Mouse (Mus musculus) frontal cortex, postnatal 10 days (tissue): ENCODE measurements around the gene Lhfpl3.
"Not testable (repeated sequence)": the region's sequence is repeated elsewhere in the genome, so short reads cannot be mapped to it uniquely, and the experiment has no call there.

ENCODE experiments used
- DNase-seq, 2 experiments: peaks; one replicate each; pipeline ENCODE4 v3.0.0; 2022; ENCODE audit warnings: low spot score in 2 of 2, mixed read lengths in 1 of 2

Lhfpl3 gene

GRCm38 (mm10) chr5:22745885-22746532 is at the start of gene Lhfpl3:
Lhfpl3 (plus strand) TSS chr5:22746059.
- DNase-seq = peak; percentile 27 to 54

DNA sequence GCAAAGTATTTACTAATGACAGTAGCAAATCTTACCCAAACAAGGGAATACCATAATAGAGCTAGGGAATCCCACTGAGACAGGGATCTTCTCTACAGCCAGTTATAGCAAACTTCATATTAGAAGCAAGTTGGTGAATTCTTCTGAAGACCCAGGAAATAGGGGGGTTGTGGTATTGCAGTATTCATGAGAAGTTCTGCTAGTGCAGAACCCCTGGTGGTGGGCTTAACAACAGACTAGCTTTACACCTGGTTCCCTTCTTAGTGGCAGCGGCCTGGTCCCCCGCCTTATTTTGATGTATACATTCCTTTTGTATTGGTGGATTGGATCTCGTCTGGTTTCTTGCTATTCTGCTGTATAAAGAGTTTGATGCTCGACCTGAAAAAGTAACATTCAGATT is 39.6 kb upstream of the Lhfpl3 start:
- DNase-seq = not testable (repeated sequence)

DNA sequence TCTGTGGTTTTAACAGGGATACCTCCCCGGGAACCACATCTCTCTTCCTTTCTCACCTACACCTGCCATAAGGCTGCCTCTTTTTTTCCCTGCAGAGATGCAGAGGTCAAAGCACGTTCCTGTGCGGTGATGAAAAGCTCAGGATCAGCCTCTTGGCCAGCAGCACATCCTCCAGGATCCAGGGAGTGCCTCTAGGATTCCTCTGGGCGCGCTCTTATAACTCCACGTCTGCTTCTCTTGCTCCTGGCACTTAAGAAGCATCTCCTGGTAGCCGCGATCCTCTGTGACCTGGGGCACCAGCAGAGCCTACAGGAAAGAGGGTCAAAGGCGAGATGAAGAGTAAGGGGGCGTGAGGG is 352 bp upstream of the Lhfpl3 start:
- no peak for DNase-seq

DNA sequence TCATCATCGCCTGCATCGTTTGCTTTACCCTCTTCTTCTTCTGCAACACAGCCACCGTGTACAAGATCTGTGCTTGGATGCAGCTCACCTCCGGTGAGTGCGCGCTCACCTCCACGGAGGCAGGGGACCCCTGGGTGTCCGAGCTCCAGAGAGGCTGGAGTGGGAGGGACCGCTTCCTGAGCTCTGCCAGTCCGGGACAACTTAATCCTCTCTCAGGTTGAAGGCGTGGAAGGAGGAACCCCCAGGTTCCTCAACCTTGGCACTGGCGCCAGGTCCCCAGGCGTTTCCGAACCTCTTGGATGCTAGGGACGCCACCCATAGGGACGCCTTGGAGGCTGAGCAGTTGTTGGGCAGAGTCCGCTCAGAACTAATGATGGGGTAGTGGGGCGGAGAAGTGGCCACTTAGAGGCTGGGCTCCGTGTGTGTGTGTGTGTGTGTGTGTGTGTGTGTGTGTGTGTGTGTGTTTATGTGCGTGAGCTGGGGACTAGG is 718 bp downstream of the Lhfpl3 start:
- peak; percentile 8 to 11 for DNase-seq

- no peak for DNase-seq
These were observed 1.4 kb downstream of the Lhfpl3 start for GRCm38 (mm10) chr5:22747305-22747704.

DNA sequence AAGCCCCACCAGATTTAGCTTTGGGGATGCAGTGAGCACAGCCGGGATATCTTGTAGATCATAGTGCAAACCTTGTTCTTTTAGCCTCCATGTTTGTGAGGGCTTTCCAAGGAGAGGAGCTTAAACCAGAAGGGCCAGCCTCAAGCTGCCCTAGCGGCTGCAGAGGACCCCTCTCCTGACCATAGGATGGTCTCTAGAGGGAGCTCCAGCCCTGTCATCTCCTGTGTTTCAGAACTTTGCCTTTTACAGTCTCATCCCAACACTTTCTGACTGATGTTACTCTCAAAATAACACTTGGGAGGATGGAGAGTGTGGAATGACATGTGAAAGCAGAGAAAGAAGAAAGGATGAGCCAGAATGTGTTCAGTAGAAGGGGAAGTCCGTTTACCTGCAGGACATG is 11.4 kb downstream of the Lhfpl3 start:
- DNase-seq = no peak

- no peak for DNase-seq
These were observed 24.9 kb downstream of the Lhfpl3 start for GRCm38 (mm10) chr5:22770726-22771125.

- DNase-seq = no peak
These were observed 49.5 kb downstream of the Lhfpl3 start for GRCm38 (mm10) chr5:22795361-22795760.

- peak in 1 of 2 experiments; percentile 18 for DNase-seq
These were observed 67.6 kb downstream of the Lhfpl3 start for GRCm38 (mm10) chr5:22813426-22813825.

GRCm38 (mm10) chr5:22829822-22830450 is 84.1 kb downstream of the Lhfpl3 start:
- DNase-seq = no peak

- DNase-seq = no peak
These were observed 105.7 kb downstream of the Lhfpl3 start for GRCm38 (mm10) chr5:22851572-22851971.

DNA sequence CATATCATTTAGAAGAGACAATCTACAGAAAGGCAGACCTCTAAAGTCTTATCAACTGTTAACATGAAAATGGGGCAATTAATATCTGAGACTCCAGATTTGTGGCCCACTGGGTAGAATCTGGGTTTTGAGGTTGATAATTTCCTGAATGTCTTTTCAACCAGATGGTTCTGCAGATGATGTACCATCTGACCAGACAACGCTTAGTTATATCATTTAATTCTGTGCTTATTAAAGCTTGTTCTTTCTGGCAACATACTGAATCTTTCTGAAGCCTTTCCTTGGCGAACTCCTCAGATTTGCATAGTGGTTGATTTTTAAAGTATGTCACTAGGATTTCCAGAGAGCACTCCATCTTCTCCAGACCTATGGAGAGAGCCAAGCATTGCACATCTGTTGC is 107.6 kb downstream of the Lhfpl3 start:
- no peak for DNase-seq

DNA sequence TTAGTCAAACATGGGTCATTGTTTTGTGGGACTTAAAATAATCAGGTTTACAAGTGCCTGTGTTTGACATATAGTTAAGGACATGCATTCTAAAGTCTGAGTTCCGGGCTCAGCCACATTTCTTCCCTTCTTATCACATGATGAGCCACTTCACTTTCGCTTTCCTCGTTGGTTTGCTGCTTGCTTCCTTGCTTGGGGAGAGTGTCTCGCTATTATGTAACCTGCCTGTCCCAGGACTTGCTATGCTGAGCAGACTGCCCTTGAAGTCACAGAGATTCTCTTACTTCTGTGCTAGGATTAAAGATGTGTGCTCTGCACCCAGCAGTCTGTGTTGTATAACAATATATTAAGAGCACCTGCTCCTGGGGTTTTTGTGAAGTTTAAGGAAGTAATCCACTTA is 110.6 kb downstream of the Lhfpl3 start:
- no peak for DNase-seq

DNA sequence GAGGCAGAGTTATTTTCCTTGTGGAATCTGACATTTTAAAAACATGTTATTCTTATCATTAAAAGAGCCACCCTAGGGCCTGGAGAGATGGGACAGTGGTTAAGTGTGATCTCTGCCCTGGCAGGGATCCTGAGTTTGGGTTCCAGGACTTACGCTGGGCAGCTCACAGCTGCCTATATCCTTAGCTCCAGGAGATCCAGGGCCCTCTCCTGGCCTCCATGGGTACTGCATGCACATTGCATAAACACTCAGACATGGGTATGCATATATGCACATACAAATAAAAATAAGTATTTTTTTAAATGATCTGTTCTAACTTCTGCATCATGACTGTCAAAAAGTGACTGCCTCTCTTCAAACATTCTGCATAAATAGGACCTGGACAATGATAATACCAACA is 115.5 kb downstream of the Lhfpl3 start:
- DNase-seq = no peak

- no peak for DNase-seq
These were observed 123.2 kb downstream of the Lhfpl3 start for GRCm38 (mm10) chr5:22869031-22869430.

GRCm38 (mm10) chr5:22872417-22872816 is 126.6 kb downstream of the Lhfpl3 start:
- DNase-seq = no peak

DNA sequence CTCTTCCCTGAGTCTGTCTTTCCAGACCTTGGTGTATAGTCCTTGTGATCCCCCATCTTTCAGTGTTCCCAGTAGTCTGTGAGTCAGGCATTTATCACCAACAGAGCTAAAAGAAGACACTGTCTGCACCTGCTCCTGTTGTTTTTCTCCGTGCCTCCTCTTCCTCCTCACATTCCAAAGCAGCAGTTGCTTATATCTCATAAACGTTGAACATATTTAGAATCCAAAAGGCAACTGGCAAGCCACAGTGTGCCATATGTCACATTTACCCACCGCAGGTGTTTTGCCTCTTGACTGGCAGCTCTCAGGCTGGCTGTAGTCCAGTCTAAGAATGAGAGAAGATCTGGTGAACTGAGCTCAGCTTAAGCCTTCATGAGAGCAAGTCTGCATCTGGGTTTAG is 142.5 kb downstream of the Lhfpl3 start:
- no peak for DNase-seq

DNA sequence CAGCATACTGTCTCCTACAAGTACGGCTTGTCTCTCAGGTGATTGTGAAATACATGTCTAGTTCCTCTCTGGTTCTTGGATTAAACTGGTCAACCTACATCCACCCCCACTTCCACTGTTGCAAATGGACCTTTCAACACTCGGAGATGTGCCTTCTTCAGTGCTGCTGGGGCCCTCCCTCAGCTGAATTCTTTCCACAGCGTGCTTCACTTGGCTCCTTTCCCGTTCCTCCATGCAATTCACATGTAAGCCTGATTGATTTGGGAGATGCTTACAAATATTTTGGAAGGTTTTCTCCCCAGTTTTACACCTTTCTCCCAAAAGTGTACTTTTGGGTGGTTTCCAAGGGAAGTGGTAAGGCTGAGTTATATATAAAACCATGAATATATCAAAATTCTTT is 143.6 kb downstream of the Lhfpl3 start:
- no peak for DNase-seq

DNA sequence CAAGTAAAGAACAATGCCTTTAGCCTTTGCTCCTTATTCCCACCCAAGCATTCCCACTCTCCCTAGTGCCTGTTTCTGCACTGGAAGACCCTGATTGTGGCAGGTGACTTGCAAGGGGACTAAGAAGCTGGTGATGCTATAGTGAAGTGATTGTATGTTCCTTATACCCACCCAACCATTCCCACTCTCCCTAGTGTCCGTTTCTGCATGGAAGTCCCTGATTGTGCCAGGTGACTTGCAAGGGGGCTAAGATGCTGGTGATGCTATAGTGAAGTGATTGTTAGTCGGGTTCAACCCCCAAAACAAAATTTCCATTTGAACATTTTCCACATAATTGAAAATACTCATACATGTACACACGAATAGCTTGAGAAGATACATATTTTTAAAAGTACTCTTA is 151.4 kb downstream of the Lhfpl3 start:
- no peak for DNase-seq

GRCm38 (mm10) chr5:22897656-22898289 is 151.9 kb downstream of the Lhfpl3 start:
- DNase-seq = no peak

GRCm38 (mm10) chr5:22898593-22898992 is 152.7 kb downstream of the Lhfpl3 start:
- no peak for DNase-seq

DNA sequence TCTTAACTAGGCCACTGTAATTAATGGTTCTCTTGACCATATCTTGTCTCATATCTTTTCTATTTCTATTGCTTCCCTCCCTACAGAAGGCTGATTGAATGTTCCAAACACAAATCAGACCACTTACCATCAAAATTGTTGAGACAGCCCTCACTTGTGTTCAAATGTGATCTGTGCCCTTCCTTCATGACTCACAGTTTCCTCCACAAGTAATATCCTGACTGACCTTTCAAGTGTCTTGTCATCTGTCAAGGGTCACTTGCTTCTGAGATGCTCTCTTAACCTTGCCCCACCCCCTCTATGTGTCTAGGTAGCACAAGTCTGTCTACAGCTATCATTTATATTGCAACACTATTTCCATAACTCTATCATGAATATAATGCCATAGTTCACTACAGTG is 154.1 kb downstream of the Lhfpl3 start:
- DNase-seq = no peak

- DNase-seq = no peak
These were observed 171.3 kb downstream of the Lhfpl3 start for GRCm38 (mm10) chr5:22917197-22917596.
